Mouse (Mus musculus) olfactory bulb, adult 2 months (tissue): ENCODE results near the gene Gm13057.

Experiments
- CTCF ChIP-seq: fragments of 200-500 bp; IDR thresholded peaks from 2 replicates; pipeline ENCODE4 v1.5.1; 2012; ENCODE audit warnings: low read depth, mild to moderate bottlenecking, low read length, moderate library complexity; ENCODE audit not compliant: insufficient read depth
- POLR2A ChIP-seq: fragments of 200-500 bp; IDR thresholded peaks from 2 replicates; pipeline ENCODE4 v1.6.1; 2012; ENCODE audit warnings: mild to moderate bottlenecking, low read depth, low read length, moderate library complexity; ENCODE audit not compliant: insufficient read depth

DNA sequence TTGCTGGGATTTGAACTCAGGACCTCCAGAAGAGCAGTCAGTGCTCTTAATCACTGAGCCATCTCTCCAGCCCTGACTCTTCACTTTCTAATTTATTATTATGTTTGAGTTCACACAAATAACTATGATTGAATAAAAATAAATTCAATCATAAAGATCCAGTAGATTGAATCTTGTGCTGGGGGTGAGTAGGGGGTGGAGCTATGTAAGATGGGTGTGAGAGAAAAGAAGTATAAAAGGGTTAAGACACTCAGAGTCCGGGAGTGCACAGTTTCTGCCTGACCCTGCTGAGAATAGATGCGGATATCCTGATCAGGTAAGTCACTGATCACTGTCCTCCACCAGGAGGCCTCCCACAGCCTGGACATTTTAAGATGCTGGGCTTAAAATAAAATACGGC is 40.5 kb upstream of the Gm13057 start, which contains the start of gene Gm13043:
- TF ChIP-seq CTCF (no peak), POLR2A (no peak)
